Mouse (Mus musculus) 3T3-L1 (cell line): ENCODE results near the gene Ccnt2.
"Not testable (repeated sequence)": the region's sequence is repeated elsewhere in the genome, so short reads cannot be mapped to it uniquely, and the experiment has no call there.

Experiments used
- DNase-seq: peaks from one replicate; pipeline ENCODE4 v3.0.0-alpha.2; 2015; ENCODE audit warnings: low read depth, low spot score

Ccnt2 gene

GRCm38 (mm10) chr1:127773803-127774500 lies at the start of gene Ccnt2:
Ccnt2 (plus strand) TSS chr1:127774164.
- DNase-seq: peak; percentile 99

GRCm38 (mm10) chr1:127729096-127729495 lies 44.9 kb upstream of the Ccnt2 start, which contains the start of gene Acmsd:
Acmsd (plus strand) TSS chr1:127729413.
- no peak for DNase-seq

- DNase-seq: no peak
Observed at GRCm38 (mm10) chr1:127731086-127731485, 42.9 kb upstream of the Ccnt2 start.

GRCm38 (mm10) chr1:127732435-127732834 lies 41.5 kb upstream of the Ccnt2 start:
- no peak for DNase-seq

- DNase-seq: no peak
Observed at GRCm38 (mm10) chr1:127732841-127733240, 41.1 kb upstream of the Ccnt2 start.

GRCm38 (mm10) chr1:127735356-127735755 lies 38.6 kb upstream of the Ccnt2 start:
- DNase-seq: no peak

GRCm38 (mm10) chr1:127750401-127751102 lies 23.4 kb upstream of the Ccnt2 start:
- no peak for DNase-seq

- DNase-seq: no peak
Observed at GRCm38 (mm10) chr1:127755806-127756205, 18.2 kb upstream of the Ccnt2 start.

- no peak for DNase-seq
Observed at GRCm38 (mm10) chr1:127756331-127757163, 17.4 kb upstream of the Ccnt2 start.

- not testable (repeated sequence) for DNase-seq
Observed at GRCm38 (mm10) chr1:127757164-127757545, 16.8 kb upstream of the Ccnt2 start.

- DNase-seq: peak; percentile 63
Observed at GRCm38 (mm10) chr1:127765468-127765867, 8.5 kb upstream of the Ccnt2 start.

GRCm38 (mm10) chr1:127766741-127767140 lies 7.2 kb upstream of the Ccnt2 start:
- DNase-seq: no peak

- DNase-seq: no peak
Observed at GRCm38 (mm10) chr1:127773198-127773802, 664 bp upstream of the Ccnt2 start.

- DNase-seq: peak; percentile 70
Observed at GRCm38 (mm10) chr1:127774501-127774880, 527 bp downstream of the Ccnt2 start.

GRCm38 (mm10) chr1:127775206-127775720 lies 1.3 kb downstream of the Ccnt2 start:
- DNase-seq: peak; percentile 13

GRCm38 (mm10) chr1:127776246-127776645 lies 2.3 kb downstream of the Ccnt2 start:
- DNase-seq: no peak

GRCm38 (mm10) chr1:127778611-127779010 lies 4.6 kb downstream of the Ccnt2 start:
- no peak for DNase-seq

GRCm38 (mm10) chr1:127780142-127780541 lies 6.2 kb downstream of the Ccnt2 start:
- no peak for DNase-seq

- no peak for DNase-seq
Observed at GRCm38 (mm10) chr1:127780849-127781248, 6.9 kb downstream of the Ccnt2 start.

- DNase-seq: no peak
Observed at GRCm38 (mm10) chr1:127783862-127784261, 9.9 kb downstream of the Ccnt2 start.

GRCm38 (mm10) chr1:127785882-127786281 lies 11.9 kb downstream of the Ccnt2 start:
- DNase-seq: no peak

- DNase-seq: no peak
Observed at GRCm38 (mm10) chr1:127788943-127789342, 15.0 kb downstream of the Ccnt2 start.
